Mouse (Mus musculus) urinary bladder, adult 18-20 months (tissue): ENCODE data around the gene Ttc38.
A peak's percentile ranks its signal among the peaks of the same experiment; 100 is the strongest.

ENCODE experiments used
- DNase-seq, 2 experiments: peaks; one replicate each; pipeline ENCODE4 v3.0.0; 2022; ENCODE audit warnings: low spot score in 2 of 2, mixed read lengths in 2 of 2

Ttc38 gene

DNA sequence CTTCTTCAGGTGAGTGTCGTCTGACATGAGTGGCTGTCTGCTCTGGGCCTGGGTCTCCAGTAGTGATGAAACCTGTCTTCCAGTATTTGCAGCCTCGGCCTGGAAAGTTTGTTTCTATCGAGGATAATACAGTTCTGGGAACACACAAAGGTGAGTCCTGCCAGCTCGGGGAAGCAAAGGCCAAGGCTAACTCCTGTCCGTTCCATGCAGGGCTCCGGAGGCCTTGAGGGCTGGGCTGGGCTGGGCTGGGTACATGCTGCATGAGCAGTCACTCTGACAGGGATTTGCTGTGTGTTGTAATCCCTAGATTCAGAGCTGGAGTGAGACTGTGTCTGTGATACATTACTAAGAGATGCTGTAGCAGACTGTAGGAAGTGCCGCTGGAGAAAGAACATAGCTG is 61.8 kb downstream of the Ttc38 start:
- no peak for DNase-seq

DNA sequence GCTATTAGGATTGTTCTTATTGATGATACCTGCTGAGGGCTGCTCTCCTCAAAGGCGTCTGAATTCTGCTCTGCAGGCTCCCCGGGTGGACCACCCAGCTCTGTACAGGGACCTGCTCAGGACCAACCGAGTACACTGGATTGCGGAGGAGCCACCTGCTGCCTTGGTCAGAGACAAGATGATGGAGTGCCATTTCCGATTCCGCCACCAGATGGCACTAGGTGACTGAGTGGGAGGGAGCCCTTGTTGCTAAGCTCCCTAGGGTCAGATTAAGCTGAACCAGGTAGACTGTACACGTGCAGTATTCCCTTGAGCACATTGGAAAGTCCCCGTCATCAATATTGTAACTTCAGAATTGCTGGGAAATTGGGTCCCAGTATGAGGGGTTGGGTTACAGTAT is 64.2 kb downstream of the Ttc38 start:
- peak; percentile 46 to 79 for DNase-seq

DNA sequence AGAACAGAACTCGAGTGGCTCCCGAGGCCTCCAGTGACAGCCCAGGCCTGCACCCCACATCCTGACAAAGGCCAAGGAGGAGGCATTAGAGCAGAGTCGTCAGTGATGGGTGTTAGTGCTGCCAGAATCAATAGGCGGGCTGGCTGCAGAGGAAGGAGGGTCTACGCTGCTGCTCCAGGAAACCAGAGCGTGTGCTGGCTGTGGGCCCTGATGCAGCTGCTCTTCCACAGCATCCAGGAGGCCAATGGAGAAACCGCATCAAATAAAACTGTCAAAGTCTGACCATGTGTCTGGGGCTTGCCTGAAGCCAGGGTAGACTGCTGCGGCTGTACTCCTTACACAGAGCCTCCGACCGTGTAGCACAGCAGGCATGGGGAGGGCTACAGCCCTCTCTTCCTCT is 65.0 kb downstream of the Ttc38 start:
- DNase-seq = no peak

DNA sequence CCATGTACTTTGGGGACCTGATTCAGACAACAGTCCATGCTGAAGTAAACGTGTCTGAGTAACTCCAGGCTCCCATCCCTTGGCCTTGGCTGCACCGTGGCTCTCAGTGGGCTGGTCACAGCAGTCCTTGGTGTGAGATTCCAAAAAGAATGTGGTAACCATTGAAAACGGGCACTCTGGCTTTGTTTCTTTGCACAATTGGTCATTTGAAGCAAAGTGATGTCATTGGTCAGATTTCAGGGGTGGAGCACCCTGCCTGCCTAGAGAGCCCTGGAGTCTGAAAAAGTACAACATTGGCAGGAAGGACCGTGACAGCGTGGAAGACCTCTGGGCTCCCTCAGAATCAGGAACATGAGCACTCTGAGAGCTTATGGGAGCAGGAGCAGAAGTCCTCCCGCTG is 67.3 kb downstream of the Ttc38 start:
- no peak for DNase-seq

DNA sequence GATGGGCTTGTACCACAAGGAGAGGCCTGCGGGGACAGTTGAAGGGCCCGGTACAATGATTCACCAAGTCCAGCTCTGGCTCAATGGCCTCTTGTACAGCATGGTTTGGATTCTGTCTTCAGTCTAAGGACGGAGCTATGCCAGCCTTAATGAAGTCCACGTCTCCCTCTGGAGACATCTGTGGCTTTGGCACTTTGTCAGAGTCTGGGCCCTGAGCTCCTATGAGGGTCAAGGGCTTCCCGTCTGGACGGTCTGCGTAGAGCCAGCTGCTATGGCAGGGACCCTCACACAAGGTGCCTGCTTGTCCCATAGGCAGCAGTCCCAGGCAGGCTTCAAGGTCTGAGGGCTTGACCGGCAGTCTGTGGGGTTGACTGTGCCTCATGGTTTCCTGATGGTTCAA is 68.2 kb downstream of the Ttc38 start:
- DNase-seq = no peak

DNA sequence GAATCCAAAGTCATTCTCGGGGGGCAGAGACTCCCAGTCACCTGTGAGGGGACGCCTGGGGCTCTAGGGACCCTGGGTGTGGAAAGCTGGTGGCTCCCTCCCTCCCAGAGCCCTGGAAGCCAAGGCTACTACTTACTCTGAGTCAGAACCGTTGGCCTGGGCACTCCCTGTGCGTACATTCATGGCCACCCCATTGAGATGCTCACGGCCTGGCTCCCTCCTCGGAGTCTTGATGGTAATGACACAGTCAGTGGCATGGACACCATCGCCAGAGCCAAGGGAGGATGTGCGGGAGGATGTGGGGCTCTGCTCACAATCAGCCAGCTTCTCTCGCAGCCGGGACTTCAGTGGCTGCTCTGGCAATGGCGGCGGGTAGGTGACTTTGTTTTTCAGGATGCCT is 68.7 kb downstream of the Ttc38 start:
- no peak for DNase-seq

DNA sequence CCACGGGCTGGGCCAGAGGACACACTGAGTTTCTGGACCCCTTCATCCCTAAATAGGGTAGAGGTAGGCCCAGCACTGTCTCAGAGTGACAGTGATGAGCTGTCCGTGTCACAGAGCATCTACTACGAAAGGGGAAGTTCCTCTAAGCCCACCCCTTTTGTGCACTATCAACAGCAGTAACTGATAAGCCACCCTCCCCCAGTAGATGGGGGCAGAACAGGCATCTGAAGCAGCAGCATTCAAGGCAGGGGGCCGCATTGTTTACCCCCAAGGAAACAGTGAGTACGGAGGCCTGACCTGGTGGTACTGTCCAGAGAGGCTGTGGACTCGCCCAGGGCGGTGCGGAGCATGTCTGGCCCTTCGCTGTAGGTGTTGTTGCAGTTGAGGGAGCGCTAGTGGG is 70.4 kb downstream of the Ttc38 start:
- DNase-seq = no peak

DNA sequence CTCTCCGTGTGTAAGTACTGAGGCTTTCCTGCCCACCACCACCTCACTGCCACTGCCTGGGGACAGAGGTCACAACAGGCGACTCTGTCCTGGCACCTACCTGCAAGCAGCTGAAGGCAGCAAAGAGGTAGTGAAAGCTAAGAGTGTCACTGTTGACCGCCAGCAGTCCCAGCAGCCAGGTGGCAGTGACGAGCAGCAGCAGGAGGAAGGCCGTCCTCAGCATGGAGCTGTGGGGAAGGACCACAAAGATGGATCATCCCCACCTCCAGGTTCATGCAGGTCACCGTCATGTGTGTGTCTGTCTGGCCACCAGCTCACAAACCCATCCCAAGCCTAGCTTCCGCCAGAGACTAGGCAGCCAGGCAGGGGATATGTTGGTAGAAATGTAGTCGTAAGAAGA is 71.7 kb downstream of the Ttc38 start:
- DNase-seq = no peak
